Mouse (Mus musculus) thymus, adult 2 months (tissue): ENCODE results near the gene H2-DMb1.

Experiments used
- CTCF ChIP-seq: fragments of 200-500 bp; IDR thresholded peaks from 2 replicates; pipeline ENCODE4 v1.5.1; 2012; ENCODE audit warnings: mild to moderate bottlenecking, control low read depth, low read length, moderate library complexity, borderline replicate concordance; ENCODE audit not compliant: control insufficient read depth, poor library complexity, insufficient read depth; ENCODE audit errors: extremely low read depth
- POLR2A ChIP-seq: fragments of 200-500 bp; IDR thresholded peaks from 2 replicates; pipeline ENCODE4 v1.6.1; 2012; ENCODE audit warnings: mild to moderate bottlenecking, low read length, control low read depth, moderate library complexity; ENCODE audit not compliant: control insufficient read depth, poor library complexity, insufficient read depth; ENCODE audit errors: extremely low read depth

GRCm38 (mm10) chr17:34137601-34138000 is 15.3 kb upstream of the H2-DMb1 start:
- TF ChIP-seq CTCF (no peak), POLR2A (no peak)
